Mouse (Mus musculus) kidney, postnatal 0 days (tissue): ENCODE data around the gene Il4. TPM values are rescaled to one million over a fixed set of nuclear protein-coding genes. Genes with fewer than 3 reads are reported as not detected.

Experiments
- ATAC-seq: fragments of 200-750 bp; cut with Nextera tagmentation; replicated peaks from 2 replicates; pipeline ENCODE4 v1.8.0; 2017; ENCODE audit warnings: low read depth, moderate number of reproducible peaks, moderate TSS enrichment, moderate library complexity; ENCODE audit not compliant: low FRiP score
- DNase-seq: peaks from one replicate; pipeline ENCODE4 v3.0.0-alpha.2; 2016; ENCODE audit warnings: low spot score
- H3K27ac ChIP-seq: fragments of 300-500 bp; sonication (generic); 2 replicates; pipeline ENCODE4 v1.5.1; 2014; ENCODE audit warnings: mild to moderate bottlenecking
- H3K27me3 ChIP-seq: fragments of 300-500 bp; sonication (generic); 2 replicates; pipeline ENCODE4 v1.6.1; 2014; ENCODE audit warnings: low read length, mixed read lengths; ENCODE audit not compliant: insufficient read depth
- H3K36me3 ChIP-seq: fragments of 300-500 bp; sonication (generic); 2 replicates; pipeline ENCODE4 v1.6.1; 2014; ENCODE audit warnings: low read length, mixed read lengths; ENCODE audit not compliant: insufficient read depth
- H3K4me1 ChIP-seq: fragments of 300-500 bp; sonication (generic); replicated peaks from 2 replicates; pipeline ENCODE4 v1.6.1; 2014; ENCODE audit warnings: antibody characterized with exemption, low read length, mixed read lengths; ENCODE audit not compliant: insufficient read depth
- H3K4me2 ChIP-seq: fragments of 300-500 bp; sonication (generic); 2 replicates; pipeline ENCODE4 v1.6.1; 2014; ENCODE audit warnings: mild to moderate bottlenecking, low read length, moderate library complexity, mixed read lengths
- H3K4me3 ChIP-seq: fragments of 300-500 bp; sonication (generic); replicated peaks from 2 replicates; pipeline ENCODE4 v1.5.1; 2014; ENCODE audit warnings: low read depth, low read length
- H3K9ac ChIP-seq: fragments of 300-500 bp; sonication (generic); 2 replicates; pipeline ENCODE4 v1.6.1; 2014; ENCODE audit warnings: low read depth, low read length
- H3K9me3 ChIP-seq: fragments of 300-500 bp; sonication (generic); replicated peaks from 2 replicates; pipeline ENCODE4 v1.6.1; 2016; ENCODE audit warnings: low read length, inconsistent platforms, mixed read lengths
- CTCF ChIP-seq: IDR thresholded peaks from 2 replicates; pipeline ENCODE4 v1.5.1; 2016; ENCODE audit warnings: antibody characterized with exemption, low read depth, mild to moderate bottlenecking, moderate library complexity
- WGBS: fragments of 180-500 bp; shearing (Covaris S2); extraction: QIAGEN DNeasy Blood & Tissue Kit; methylation state at CpG from one replicate; pipeline ENCODE4 v1.1.7; 2014; 5-methylcytosine and 5-hydroxymethylcytosine counted together
- polyA plus RNA-seq: library from polyadenylated mRNA; unstranded; fragments of >200 nt; fragmentation: Nextera tagmentation; extraction: Ambion mirVana; gene quantifications from 2 replicates; pipeline ENCODE4 v1.2.1, GENCODE M21; 2015

Il4 gene
- polyA plus RNA-seq, result 0.78 and 1.1 TPM in 2 replicates

DNA sequence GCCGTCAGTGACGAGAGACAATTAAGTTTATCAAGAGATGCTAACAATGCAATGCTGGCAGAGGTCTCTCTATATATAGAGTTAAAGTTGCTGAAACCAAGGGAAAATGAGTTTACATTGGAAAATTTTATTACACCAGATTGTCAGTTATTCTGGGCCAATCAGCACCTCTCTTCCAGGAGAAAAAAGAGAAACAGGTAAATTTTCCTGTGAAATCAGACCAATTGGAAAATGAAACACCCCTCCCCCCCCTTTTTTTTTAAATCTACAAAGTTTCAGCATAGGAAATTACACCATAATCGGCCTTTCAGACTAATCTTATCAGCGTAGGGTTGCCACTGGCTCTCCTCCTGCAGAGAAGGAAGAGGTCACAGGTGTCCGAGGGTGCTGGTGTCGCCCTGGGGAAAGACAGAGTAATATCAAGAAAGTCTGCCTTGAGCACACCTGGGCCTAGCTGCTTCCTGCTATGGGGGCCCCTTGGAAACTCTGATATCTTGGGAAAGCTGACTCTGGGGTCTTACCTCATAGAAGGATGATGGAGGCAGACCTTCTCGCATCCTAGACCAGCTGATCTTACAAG is at the start of gene Il4:
Il4 (minus strand) TSS at position 51 of the 580 bp plus-strand sequence.
- no peak within 1 kb of the TSS for H3K4me3 ChIP-seq
- no peak within 1 kb of the TSS for H3K27ac ChIP-seq
- DNase-seq, result no peak
- H3K4me2 ChIP-seq, result no peak within 1 kb of the TSS
- no peaks in the 10 kb centered on the region for H3K27me3 ChIP-seq
- H3K36me3 ChIP-seq, result no peaks in the 10 kb centered on the region
- no peaks in the 10 kb centered on the region for H3K9me3 ChIP-seq
- H3K4me1 ChIP-seq, result no peaks in the 10 kb centered on the region
- no peak for TF ChIP-seq CTCF
- 89% methylated on average over 7 of the region's 7 CpGs for WGBS
- ATAC-seq, result no peak
- H3K9ac ChIP-seq, result no peak within 1 kb of the TSS

DNA sequence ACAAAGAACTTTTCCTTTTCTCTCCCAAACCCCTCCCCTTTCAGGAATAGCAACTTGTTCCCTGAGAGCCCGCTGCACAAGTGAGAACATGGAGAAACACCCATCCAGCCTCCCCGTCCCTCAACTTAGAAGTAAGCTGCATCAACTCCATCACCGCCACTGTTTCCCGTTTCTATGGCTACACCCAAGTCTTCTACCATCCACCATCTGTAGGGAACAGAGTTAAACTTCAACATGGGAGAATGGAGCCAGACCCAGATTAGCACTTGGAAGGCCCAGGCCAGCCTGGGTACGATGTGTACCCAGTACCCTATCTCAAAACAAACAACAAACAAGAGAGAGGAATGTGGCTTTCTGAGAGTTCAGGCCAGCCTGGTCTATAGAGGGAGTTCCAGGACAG is 45.6 kb upstream of the Il4 start:
- no peak for TF ChIP-seq CTCF
- 88% methylated on average over 5 of the region's 5 CpGs for WGBS
- no peak for ATAC-seq

DNA sequence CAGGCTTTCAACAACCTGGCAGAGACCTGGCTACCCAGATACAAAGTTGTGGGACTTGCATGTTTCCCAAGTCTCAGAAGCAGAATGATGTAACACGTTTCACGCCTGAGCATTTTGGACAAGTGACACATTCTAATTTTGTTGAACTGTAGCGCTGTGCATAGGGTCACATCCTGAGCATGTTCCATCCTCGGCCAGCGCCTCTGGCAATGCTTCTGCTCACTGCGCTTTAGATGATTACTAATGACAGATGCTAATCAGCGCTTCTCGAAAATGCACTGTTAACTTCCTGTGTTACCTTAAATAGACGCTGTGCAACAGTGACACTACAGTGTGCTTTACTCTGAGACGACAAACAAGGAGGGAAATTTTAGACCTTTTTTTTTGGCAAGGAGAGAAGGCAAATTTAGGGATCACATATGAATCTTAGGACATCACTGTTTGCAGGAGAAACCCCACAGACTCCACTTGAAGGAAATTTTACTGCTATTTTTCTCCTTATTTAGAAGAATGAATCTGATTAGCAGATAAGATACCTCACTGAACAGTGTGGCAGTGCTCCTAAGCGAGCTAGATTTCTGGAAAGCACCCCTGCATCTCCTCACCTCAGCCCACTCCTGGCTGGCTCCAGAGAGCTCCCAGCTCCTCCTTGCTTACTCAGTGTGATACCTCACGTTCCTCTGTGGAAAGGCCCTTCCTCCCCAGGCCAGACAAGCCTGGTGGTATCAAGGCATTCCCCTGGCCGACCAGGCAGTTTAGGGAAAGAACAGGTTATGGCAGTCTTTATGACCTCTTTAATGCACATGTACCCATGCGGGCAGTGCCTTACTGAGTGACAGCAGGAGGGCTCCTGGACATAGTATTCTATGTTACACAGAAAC is 44.6 kb upstream of the Il4 start:
- no peak overlapping the region for H3K9ac ChIP-seq
- H3K27ac ChIP-seq, result no peak overlapping the region
- no peaks in the 10 kb centered on the region for H3K4me1 ChIP-seq
- no peaks in the 10 kb centered on the region for H3K9me3 ChIP-seq
- TF ChIP-seq CTCF, result no peak
- DNase-seq (no peak), ATAC-seq (no peak)
- WGBS, result 65% methylated on average over 14 of the region's 14 CpGs
- no peak overlapping the region for H3K4me3 ChIP-seq
- H3K27me3 ChIP-seq, result no peaks in the 10 kb centered on the region
- H3K36me3 ChIP-seq, result peaks cover 18% of the 10 kb centered on the region; the same call in 1 of the 2 replicates
- no peak overlapping the region for H3K4me2 ChIP-seq

More for the DNA sequence above, 45.6 kb upstream of the Il4 start:
- peaks cover 21% of the 10 kb centered on the region; the same call in 1 of the 2 replicates for H3K36me3 ChIP-seq
- no peaks in the 10 kb centered on the region for H3K4me1 ChIP-seq
- H3K4me3 ChIP-seq, result no peak overlapping the region
- no peak overlapping the region for H3K4me2 ChIP-seq
- no peak overlapping the region for H3K9ac ChIP-seq
- H3K9me3 ChIP-seq, result no peaks in the 10 kb centered on the region
- no peak for DNase-seq
- no peaks in the 10 kb centered on the region for H3K27me3 ChIP-seq
- H3K27ac ChIP-seq, result no peak overlapping the region

DNA sequence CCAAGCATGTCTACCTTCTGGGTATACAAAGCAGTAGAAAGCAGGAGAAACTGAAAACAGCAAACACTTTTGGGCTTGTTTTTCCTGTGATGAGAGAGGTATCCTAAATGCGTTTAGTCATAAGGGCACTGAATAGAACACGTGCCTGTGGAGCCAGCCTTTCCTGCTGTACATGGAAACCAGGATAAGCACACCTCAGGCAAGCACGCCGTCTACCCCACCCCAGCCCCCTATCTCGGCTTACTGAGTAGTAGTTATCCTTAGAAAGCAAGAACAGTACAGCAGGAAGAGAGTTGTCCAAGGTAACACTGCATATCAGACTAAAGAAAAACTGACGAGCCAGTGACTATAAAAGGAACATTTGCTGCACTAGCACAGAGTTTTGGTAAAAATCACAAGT is 39.4 kb upstream of the Il4 start:
- H3K36me3 ChIP-seq, result peaks cover 15% of the 10 kb centered on the region; the same call in 1 of the 2 replicates
- 82% methylated on average over 6 of the region's 6 CpGs for WGBS
- H3K9me3 ChIP-seq, result no peaks in the 10 kb centered on the region
- no peak overlapping the region for H3K4me2 ChIP-seq
- no peak overlapping the region for H3K4me3 ChIP-seq
- H3K9ac ChIP-seq, result no peak overlapping the region
- no peak overlapping the region for H3K27ac ChIP-seq
- ATAC-seq (no peak), DNase-seq (no peak)
- no peaks in the 10 kb centered on the region for H3K27me3 ChIP-seq
- TF ChIP-seq CTCF, result no peak
- H3K4me1 ChIP-seq, result no peaks in the 10 kb centered on the region

DNA sequence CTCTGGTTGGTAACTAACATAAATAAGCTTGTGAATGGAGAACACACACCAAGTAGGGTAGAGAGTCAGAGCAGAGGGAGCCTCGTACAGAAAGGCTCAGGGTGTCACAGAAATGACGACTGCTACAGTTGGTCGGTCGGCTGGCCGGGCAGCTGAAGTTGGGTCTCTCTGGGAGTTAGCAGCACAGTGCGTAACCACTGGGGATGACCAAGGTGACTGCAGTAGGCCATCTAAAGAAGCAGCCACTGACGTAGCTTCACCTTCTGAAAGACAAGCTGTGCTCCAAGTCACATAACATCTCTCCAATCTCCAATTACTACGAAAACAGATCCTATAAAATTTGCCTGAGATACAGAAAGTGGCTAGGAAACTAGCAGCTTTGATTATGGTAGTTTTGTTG is 38.9 kb upstream of the Il4 start:
- 67% methylated on average over 8 of the region's 8 CpGs for WGBS
- no peak for TF ChIP-seq CTCF
- no peak for DNase-seq
- no peaks in the 10 kb centered on the region for H3K4me1 ChIP-seq
- H3K27ac ChIP-seq, result no peak overlapping the region
- H3K9me3 ChIP-seq, result no peaks in the 10 kb centered on the region
- peaks cover 15% of the 10 kb centered on the region; the same call in 1 of the 2 replicates for H3K36me3 ChIP-seq
- no peaks in the 10 kb centered on the region for H3K27me3 ChIP-seq
- no peak overlapping the region for H3K4me3 ChIP-seq
- no peak for ATAC-seq
- H3K9ac ChIP-seq, result no peak overlapping the region
- H3K4me2 ChIP-seq, result no peak overlapping the region

DNA sequence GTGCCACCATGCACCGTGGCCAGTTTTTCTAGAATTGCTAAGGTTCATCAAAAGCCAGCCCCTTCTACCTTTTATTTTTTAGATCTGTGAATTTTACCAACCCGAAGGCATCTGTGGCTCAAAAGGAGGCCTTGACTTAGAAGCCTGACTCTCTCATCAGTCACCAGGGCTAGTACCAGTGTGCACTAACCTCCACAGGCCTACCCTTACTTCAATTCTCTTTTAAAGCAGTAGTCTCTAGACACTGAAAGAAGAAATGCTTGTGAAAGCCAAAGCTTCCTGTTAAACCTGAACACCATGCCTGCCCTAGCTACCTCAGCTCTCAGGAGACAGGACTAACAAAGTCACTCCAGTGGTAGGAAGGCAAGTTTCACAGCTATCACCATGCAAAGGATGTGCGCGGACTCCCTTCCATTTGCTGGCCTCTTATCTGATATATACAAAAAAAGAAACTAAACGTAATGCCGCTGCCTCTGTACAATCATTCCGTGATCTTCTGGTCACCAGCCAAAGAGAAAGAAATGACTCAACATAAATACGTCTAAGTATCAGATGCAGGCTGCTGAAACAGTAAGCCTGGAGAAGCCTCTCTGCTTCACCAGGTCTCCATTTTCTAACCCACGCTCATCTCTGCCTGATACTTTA is 38.2 kb upstream of the Il4 start:
- no peak overlapping the region for H3K27ac ChIP-seq
- H3K27me3 ChIP-seq, result no peaks in the 10 kb centered on the region
- no peak for ATAC-seq
- H3K4me2 ChIP-seq, result no peak overlapping the region
- no peak overlapping the region for H3K9ac ChIP-seq
- peaks cover 20% of the 10 kb centered on the region; the same call in 1 of the 2 replicates for H3K36me3 ChIP-seq
- TF ChIP-seq CTCF, result no peak
- no peak for DNase-seq
- 81% methylated on average over 9 of the region's 9 CpGs for WGBS
- H3K4me3 ChIP-seq, result no peak overlapping the region
- no peaks in the 10 kb centered on the region for H3K4me1 ChIP-seq
- H3K9me3 ChIP-seq, result no peaks in the 10 kb centered on the region
